In the genomic region with DNA sequence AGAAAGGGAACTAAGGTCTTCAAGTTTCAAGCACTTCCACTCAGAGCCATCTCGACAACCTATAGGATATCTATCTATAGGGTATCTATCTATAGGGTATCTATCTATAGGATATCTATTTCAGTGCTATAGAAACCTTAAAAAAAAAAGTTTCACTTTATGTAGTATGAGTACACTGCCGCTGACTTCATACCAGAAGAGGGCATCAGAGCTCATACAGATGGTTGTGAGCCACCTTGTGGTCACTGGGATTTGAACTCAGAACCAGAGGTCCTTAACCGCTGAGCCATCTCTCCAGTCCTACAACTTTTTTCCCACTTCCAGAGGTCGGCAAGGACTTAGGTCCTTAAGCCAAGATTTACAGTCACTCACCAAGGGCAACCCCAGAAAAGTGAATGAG, we compare ENCODE assay signal across 27 mouse cellular contexts. TPM values are rescaled to one million over a fixed set of nuclear protein-coding genes. Genes with fewer than 3 reads are reported as not detected.
DNase-seq lines count a peak whose midpoint lies in the region; ATAC-seq and TF ChIP-seq lines count a peak whose summit lies in the region.
"Had no signal": no experiment of that assay in that cellular context is flagged by ENCODE, and none has a peak within 500 bp of the region (broad histone marks: within the 10 kb centered on the region; RNA-seq: fewer than 3 reads in every experiment).

No protein-coding gene starts in this region.

- H3K36me3 ChIP-seq in kidney, adult 2 months (ENCODE audit: control insufficient read depth, insufficient read depth, low read length), result peaks cover 19% of the 10 kb centered on the region
- peaks cover 72% of the 10 kb centered on the region for H3K36me3 ChIP-seq in lung, postnatal 0 days (ENCODE audit: insufficient read depth, low read length)
- H3K36me3 ChIP-seq in thymus, adult 2 months (ENCODE audit: control insufficient read depth, insufficient read depth, low read length), result peaks cover 99% of the 10 kb centered on the region

- H3K27me3 ChIP-seq in kidney, adult 2 months (replicated peaks; ENCODE audit: control insufficient read depth, insufficient read depth, low read length), result no peaks in the 10 kb centered on the region
- H3K27me3 ChIP-seq in lung, postnatal 0 days (replicated peaks; ENCODE audit: insufficient read depth, low read length), result no peaks in the 10 kb centered on the region
- no peaks in the 10 kb centered on the region for H3K27me3 ChIP-seq in thymus, adult 2 months (ENCODE audit: control insufficient read depth, insufficient read depth, low read length)
- H3K27me3 ChIP-seq: embryonic facial prominence, embryonic 12.5 days; forebrain, embryonic 13.5 days; hindbrain, embryonic 12.5 days; megakaryocyte, embryonic 14.5 days; midbrain, embryonic 15.5 days; Patski; stomach, embryonic 15.5 days had no signal

- H3K4me1 ChIP-seq in kidney, adult 2 months (ENCODE audit: control insufficient read depth, insufficient read depth, low read length), result no peaks in the 10 kb centered on the region
- no peaks in the 10 kb centered on the region for H3K4me1 ChIP-seq in lung, postnatal 0 days (ENCODE audit: insufficient read depth, low read depth, low read length)
- H3K4me1 ChIP-seq in lung, adult 2 months (ENCODE audit: control insufficient read depth, insufficient read depth, low read length), result no peaks in the 10 kb centered on the region
- no peaks in the 10 kb centered on the region for H3K4me1 ChIP-seq in thymus, adult 2 months (replicated peaks; ENCODE audit: control insufficient read depth, insufficient read depth, low read length)
- H3K4me1 ChIP-seq: stomach, embryonic 15.5 days had no signal

- peak; percentile 41 for DNase-seq in CD4-positive, CD25-positive, alpha-beta regulatory T cell, adult 2 months (ENCODE audit: low read depth, low spot score)
- DNase-seq in kidney, adult 2 months, result no peak
- no peak for DNase-seq in kidney, postnatal 25 days
- DNase-seq in lung, postnatal 0 days (ENCODE audit: low spot score), result no peak
- no peak for DNase-seq in lung, adult 2 months
- DNase-seq in embryo, embryonic 10 days (ENCODE audit: low spot score), result no peak
- DNase-seq in thymus, adult 2 months, result no peak
- DNase-seq: adrenal gland, adult 8-10 months; cerebellum, adult 9-10 months; gastrocnemius, postnatal 36 days; heart, postnatal 10 days; left cerebral cortex, postnatal 4 days; lung, postnatal 14 days; right cerebral cortex, postnatal 14 days had no signal

- TF ChIP-seq POLR2A in kidney, adult 2 months (IDR thresholded peaks at IDR 0.05; ENCODE audit: low read depth, low read length), result no peak
- TF ChIP-seq POLR2A in lung, adult 2 months (IDR thresholded peaks at IDR 0.05; ENCODE audit: borderline replicate concordance, extremely low read depth, low read depth, low read length), result no peak
- TF ChIP-seq POLR2A in thymus, adult 2 months (IDR thresholded peaks at IDR 0.05; ENCODE audit: control insufficient read depth, extremely low read depth, insufficient read depth, low read length, poor library complexity), result no peak

- H3K9ac ChIP-seq in lung, postnatal 0 days (replicated peaks; ENCODE audit: low read depth), result no peak overlapping the region
- H3K9ac ChIP-seq: embryonic facial prominence, embryonic 12.5 days; forebrain, embryonic 13.5 days; hindbrain, embryonic 12.5 days; midbrain, embryonic 15.5 days; stomach, embryonic 15.5 days had no signal

- H3K4me2 ChIP-seq in lung, postnatal 0 days (replicated peaks; ENCODE audit: low read depth, low read length), result no peak overlapping the region
- H3K4me2 ChIP-seq: embryonic facial prominence, embryonic 12.5 days; forebrain, embryonic 13.5 days; hindbrain, embryonic 12.5 days; midbrain, embryonic 15.5 days; stomach, embryonic 15.5 days had no signal

- WGBS in kidney, adult 2 months, result 89% methylated on average over 4 of the region's 4 CpGs
- 87% methylated on average over 4 of the region's 4 CpGs for WGBS in lung, postnatal 0 days
- 89% methylated on average over 4 of the region's 4 CpGs for WGBS in lung, adult 2 months
- 95% methylated on average over 4 of the region's 4 CpGs for WGBS in thymus, adult 2 months

- no peaks in the 10 kb centered on the region for H3K9me3 ChIP-seq in lung, postnatal 0 days (ENCODE audit: low read length)
- H3K9me3 ChIP-seq: embryonic facial prominence, embryonic 12.5 days; forebrain, embryonic 13.5 days; hindbrain, embryonic 12.5 days; megakaryocyte, embryonic 14.5 days; midbrain, embryonic 15.5 days; stomach, embryonic 15.5 days had no signal

- no peak for ATAC-seq in CD4-positive, CD25-positive, alpha-beta regulatory T cell, adult 4 months
- ATAC-seq in lung, postnatal 0 days, result no peak
- ATAC-seq: forebrain, embryonic 13.5 days; midbrain, embryonic 15.5 days; Patski had no signal

- no peak overlapping the region for H3K27ac ChIP-seq in kidney, adult 2 months (ENCODE audit: insufficient read depth, low read depth, low read length)
- no peak overlapping the region for H3K27ac ChIP-seq in lung, postnatal 0 days (ENCODE audit: low read length)
- no peak overlapping the region for H3K27ac ChIP-seq in thymus, adult 2 months (ENCODE audit: control insufficient read depth, insufficient read depth, low read length)
- H3K27ac ChIP-seq: embryonic facial prominence, embryonic 12.5 days; forebrain, embryonic 13.5 days; hindbrain, embryonic 12.5 days; midbrain, embryonic 15.5 days; stomach, embryonic 15.5 days had no signal

- TF ChIP-seq CTCF in kidney, adult 2 months (conservative IDR thresholded peaks at IDR 0.05; ENCODE audit: insufficient read depth, insufficient read length, low read depth, low read length), result peak; percentile 28; the same call in 1 of the 2 replicates
- TF ChIP-seq CTCF in lung, postnatal 0 days (IDR thresholded peaks at IDR 0.05), result peak; percentile 48
- no peak for TF ChIP-seq CTCF in lung, adult 2 months (IDR thresholded peaks at IDR 0.05; ENCODE audit: insufficient read depth, low read length)
- TF ChIP-seq CTCF in thymus, adult 2 months (IDR thresholded peaks at IDR 0.05; ENCODE audit: borderline replicate concordance, control insufficient read depth, extremely low read depth, insufficient read depth, low read length, poor library complexity), result no peak

- TF ChIP-seq EP300 in lung, postnatal 0 days (IDR thresholded peaks at IDR 0.05), result no peak

- no peak overlapping the region for H3K4me3 ChIP-seq in kidney, adult 2 months (ENCODE audit: insufficient read depth, low read depth, low read length)
- no peak overlapping the region for H3K4me3 ChIP-seq in lung, postnatal 0 days (ENCODE audit: low read depth, low read length)
- no peak overlapping the region for H3K4me3 ChIP-seq in lung, adult 2 months (replicated peaks; ENCODE audit: extremely low read depth, low read depth, low read length)
- H3K4me3 ChIP-seq in thymus, adult 2 months (ENCODE audit: control insufficient read depth, insufficient read depth, low read length), result no peak overlapping the region
- H3K4me3 ChIP-seq: embryonic facial prominence, embryonic 12.5 days; erythroblast, embryonic 14.5 days; forebrain, embryonic 13.5 days; hindbrain, embryonic 12.5 days; megakaryocyte, embryonic 14.5 days; midbrain, embryonic 15.5 days; stomach, embryonic 15.5 days had no signal

RNA-seq across cellular contexts. Expression of a gene that starts 7.9 kb away (rescaled TPM):
- 100 to 1,000 TPM; 185 to 226 TPM for polyA plus RNA-seq in CD4-positive, CD25-positive, alpha-beta regulatory T cell, adult 4 months (2017; shearing (Covaris generic))
- 67.1 and 84.6 TPM in 2 replicates for polyA plus RNA-seq in kidney, adult 2 months (2012; rRNA removed)
- polyA plus RNA-seq in lung, postnatal 0 days (2015; fragmentation: Nextera tagmentation; extraction: Ambion mirVana), result 107 and 109 TPM in 2 replicates
- 36.0 and 56.1 TPM in 2 replicates for polyA plus RNA-seq in lung, adult 2 months (2012; rRNA removed)
- 130 and 139 TPM in 2 replicates for polyA plus RNA-seq in thymus, adult 2 months (2012; rRNA removed)

RNA-seq across cellular contexts. Expression of a gene that starts 10.5 kb away (rescaled TPM):
- not detected for polyA plus RNA-seq in CD4-positive, CD25-positive, alpha-beta regulatory T cell, adult 4 months (2017; shearing (Covaris generic))
- polyA plus RNA-seq in kidney, adult 2 months (2012; rRNA removed), result 0.13 TPM in 1 of 2 replicates, not detected in the other
- 0.45 and 0.58 TPM in 2 replicates for polyA plus RNA-seq in lung, postnatal 0 days (2015; fragmentation: Nextera tagmentation; extraction: Ambion mirVana)
- 1.1 and 2.4 TPM in 2 replicates for polyA plus RNA-seq in lung, adult 2 months (2012; rRNA removed)
- polyA plus RNA-seq in thymus, adult 2 months (2012; rRNA removed), result 0.47 and 15.3 TPM in 2 replicates
- polyA plus RNA-seq: embryonic facial prominence, embryonic 12.5 days; erythroblast, embryonic 14.5 days; forebrain, embryonic 13.5 days; hindbrain, embryonic 12.5 days; intestine, embryonic 14.5 days; kidney, embryonic 16.5 days; liver, adult 2 months; midbrain, embryonic 15.5 days; Patski; spleen, adult 2 months; stomach, embryonic 15.5 days had no signal

Comparison
In these comparisons a context has a peak if more than half of its experiments do, and no peak if none do; other contexts are left out.
1. CTCF ChIP-seq: peak in kidney, adult 2 months (single experiment) and lung, postnatal 0 days (single experiment); none in lung, adult 2 months (single experiment) and thymus, adult 2 months (single experiment).